Mouse (Mus musculus) hindbrain, embryonic 12.5 days (tissue): Measurements from ENCODE around the gene Eif4e1b. TPM values are rescaled to one million over a fixed set of nuclear protein-coding genes. Genes with fewer than 3 reads are reported as not detected.

ENCODE experiments used
- polyA plus RNA-seq: library from polyadenylated mRNA; unstranded; fragments of >200 nt; fragmentation: Nextera tagmentation; extraction: Ambion mirVana; gene quantifications from 2 replicates; pipeline ENCODE4 v1.2.1, GENCODE M21; 2016

The Eif4e1b gene
- polyA plus RNA-seq, 1 experiment from 2014 or later = not detected

Other genes with a start within 250 kb of the Eif4e1b start
- gene 4833439L19Rik, start 218.6 kb upstream of the Eif4e1b start, polyA plus RNA-seq = 235 and 241 TPM in 2 replicates
- 52.1 and 54.2 TPM in 2 replicates for gene Arl10, start 209.0 kb upstream of the Eif4e1b start, polyA plus RNA-seq
- 57.1 and 57.8 TPM in 2 replicates for gene Nop16, start 193.9 kb upstream of the Eif4e1b start, polyA plus RNA-seq
- 171 and 172 TPM in 2 replicates for gene Higd2a, start 193.8 kb upstream of the Eif4e1b start, polyA plus RNA-seq
- gene Cltb, start 172.7 kb upstream of the Eif4e1b start, polyA plus RNA-seq = 54.4 and 58.2 TPM in 2 replicates
- gene Faf2, start 162.2 kb upstream of the Eif4e1b start, polyA plus RNA-seq = 84.2 and 89.7 TPM in 2 replicates
- gene Rnf44, start 90.1 kb upstream of the Eif4e1b start, polyA plus RNA-seq = 95.6 and 98.0 TPM in 2 replicates
- not detected in 2 replicates for gene Cdhr2, start 82.5 kb upstream of the Eif4e1b start, polyA plus RNA-seq
- 26.0 and 30.7 TPM in 2 replicates for gene Gprin1, start 34.1 kb upstream of the Eif4e1b start, polyA plus RNA-seq
- 2.5 and 2.9 TPM in 2 replicates for gene Sncb, start 17.4 kb upstream of the Eif4e1b start, polyA plus RNA-seq
- gene Tspan17, start 5.4 kb downstream of the Eif4e1b start, polyA plus RNA-seq = 30.0 and 35.0 TPM in 2 replicates
- 5.8 and 6.1 TPM in 2 replicates for gene Unc5a, start 165.4 kb downstream of the Eif4e1b start, polyA plus RNA-seq
- 0.87 and 0.91 TPM in 2 replicates for gene Hk3, start 237.4 kb downstream of the Eif4e1b start, polyA plus RNA-seq